Mouse (Mus musculus): ENCODE results near the gene Ptges.
A peak's percentile ranks its signal among the peaks of the same experiment; 100 is the strongest.
"Not testable (repeated sequence)": the region's sequence is repeated elsewhere in the genome, so short reads cannot be mapped to it uniquely, and the experiment has no call there.

Ptges gene

DNA sequence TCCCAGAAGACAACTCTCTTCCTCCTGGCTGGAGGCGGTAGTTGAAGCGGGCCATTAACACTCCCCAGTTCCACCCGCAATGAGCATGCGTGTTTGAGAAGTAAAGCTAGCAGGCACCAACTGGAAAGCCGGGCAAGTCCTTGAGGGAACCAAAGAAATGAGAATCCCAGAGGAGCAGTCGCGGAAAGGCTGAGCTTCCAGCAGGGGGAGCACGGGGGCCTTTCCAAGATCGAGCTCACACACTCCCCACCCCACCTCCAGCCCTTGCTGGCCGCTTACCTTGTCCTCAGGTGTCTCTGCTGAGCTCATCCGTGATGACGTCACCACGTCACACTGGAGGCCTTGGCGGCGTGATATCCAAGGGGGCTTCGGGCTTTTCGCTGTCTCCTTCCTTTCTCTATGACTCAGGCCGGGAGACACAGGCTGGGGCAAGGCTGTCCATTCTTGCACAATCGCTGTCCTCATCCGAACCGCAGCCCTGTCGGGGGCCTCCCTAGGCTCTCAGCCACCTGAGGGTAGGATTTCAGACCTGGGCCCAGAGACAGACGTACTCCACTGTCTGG is at the start of gene Ptges:
Ptges (minus strand) TSS at position 381 of the 563 bp plus-strand sequence.
- DNase-seq (ENCODE audit: extremely low read depth, insufficient read length, low spot score) = peak; percentile 90

DNA sequence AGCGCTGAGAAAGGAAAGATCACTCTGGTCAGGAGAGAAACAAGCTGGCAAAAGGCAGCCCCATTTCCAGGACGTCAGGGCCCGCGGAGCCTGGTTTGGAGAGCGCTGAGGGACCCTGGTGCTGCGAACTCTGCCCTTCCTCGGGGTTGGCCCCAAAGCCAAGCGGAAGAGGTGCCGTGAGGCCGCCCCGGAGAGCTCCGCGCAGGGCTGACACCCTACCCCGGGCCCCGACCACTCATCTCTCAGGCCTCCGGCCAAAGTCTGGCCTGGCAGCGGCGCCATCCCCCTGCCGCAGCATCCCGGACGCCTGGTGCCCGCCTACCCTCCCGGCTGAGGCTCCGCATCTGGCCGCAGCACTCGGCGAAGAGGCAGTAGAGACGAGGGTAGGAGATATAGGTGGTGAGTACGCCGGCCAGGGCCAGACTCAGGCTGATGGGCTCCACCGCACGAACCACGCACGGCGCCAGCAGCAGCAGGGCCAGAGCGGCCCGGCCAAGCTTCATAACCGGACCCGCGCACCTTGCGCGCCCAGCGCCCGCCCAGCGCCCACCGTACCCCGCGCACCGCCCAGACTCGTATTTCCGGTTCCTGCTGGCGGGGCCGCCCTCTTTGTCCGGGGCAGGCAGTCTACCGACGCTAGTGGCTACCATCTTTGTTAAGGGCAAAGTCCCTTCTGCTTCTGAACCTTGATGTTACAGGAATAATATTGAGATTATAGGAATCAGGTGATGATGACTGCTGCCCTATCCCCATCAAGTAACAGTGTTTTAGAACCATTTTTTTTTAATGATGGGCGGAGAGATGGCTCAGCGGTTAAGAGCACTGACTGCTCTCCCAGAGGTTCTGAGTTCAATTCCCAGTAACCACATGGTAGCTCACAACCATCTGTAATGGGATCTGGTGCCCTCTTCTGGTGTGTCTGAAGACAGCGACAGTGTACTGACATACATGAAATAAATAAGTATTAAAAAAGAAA is 38.0 kb upstream of the Ptges start, which contains the start of gene Tor1a:
Tor1a (minus strand) TSS at position 582 of the 976 bp plus-strand sequence.
- peak; percentile 87 for DNase-seq (ENCODE audit: extremely low read depth, insufficient read length, low spot score)

DNA sequence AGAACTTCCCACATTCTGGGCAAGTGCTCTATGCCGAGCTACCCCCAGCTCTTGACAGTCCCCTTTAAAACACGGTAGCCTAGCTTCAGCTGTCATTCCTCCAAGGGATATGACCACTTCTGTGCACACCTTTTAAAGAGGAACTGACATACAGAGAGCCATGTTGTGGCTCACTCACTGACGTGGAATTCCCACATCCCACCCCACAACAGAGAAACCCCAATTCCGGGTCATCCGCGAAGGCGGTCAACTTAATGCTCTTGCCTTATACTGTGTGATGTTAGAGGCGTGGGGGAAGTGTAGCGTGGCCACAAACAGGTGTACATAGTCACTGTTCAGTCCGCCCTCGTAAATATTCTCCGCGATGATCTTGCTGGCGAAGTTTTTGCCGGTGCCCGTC is 37.2 kb upstream of the Ptges start:
- DNase-seq (ENCODE audit: extremely low read depth, insufficient read length, low spot score) = no peak

DNA sequence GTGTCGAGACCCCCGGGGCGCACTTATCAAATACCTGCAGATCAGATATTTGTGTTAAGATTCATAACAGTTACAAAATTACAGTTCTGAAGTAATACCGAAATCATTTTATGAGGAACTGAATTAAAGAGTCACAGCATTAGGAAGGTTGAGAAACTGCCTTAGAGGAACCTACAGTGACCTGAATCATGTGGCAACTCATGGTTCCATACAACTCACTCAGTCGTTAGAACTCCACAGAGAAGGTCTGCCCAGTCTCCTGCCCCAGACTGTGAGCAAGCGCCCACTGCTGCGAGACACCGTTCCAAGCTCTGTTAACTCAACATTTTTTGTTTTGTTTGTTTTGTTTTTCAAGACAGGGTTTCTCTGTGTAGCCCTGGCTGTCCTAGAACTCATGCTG is 36.0 kb upstream of the Ptges start:
- no peak for DNase-seq (ENCODE audit: extremely low read depth, insufficient read length, low spot score)

DNA sequence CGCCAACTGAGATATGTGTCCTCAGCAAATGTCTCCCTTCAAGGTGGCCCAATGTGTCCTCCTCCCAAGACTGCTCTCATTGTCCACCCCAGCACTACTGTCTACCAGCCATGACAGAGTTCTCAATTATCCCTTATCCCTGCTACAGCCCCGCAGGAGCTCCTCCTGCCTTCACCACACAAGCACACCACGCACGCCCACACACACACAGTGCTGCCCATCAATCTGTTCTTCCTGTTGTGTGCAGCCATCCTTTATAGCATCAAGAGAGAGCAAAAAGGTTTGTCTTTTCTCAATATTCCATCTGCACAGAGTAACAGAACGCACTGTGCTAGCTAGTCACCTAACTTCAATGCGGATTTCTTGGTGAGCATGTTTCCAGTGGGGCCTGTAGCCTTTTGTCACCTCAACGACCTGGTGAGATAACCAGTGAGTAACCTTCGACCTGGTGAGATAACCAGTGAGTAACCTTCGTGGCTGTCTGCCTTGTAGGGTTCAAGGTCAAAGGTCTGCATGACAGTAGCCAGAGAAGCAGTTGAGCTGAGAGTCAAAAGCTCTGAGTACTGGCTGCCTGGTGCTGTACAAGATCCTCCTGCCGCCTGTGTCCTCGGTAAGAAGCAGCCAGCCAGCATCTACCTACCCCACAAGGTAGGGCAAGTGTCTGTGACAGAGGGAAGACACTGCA is 33.0 kb upstream of the Ptges start:
- DNase-seq (ENCODE audit: extremely low read depth, insufficient read length, low spot score) = no peak

DNA sequence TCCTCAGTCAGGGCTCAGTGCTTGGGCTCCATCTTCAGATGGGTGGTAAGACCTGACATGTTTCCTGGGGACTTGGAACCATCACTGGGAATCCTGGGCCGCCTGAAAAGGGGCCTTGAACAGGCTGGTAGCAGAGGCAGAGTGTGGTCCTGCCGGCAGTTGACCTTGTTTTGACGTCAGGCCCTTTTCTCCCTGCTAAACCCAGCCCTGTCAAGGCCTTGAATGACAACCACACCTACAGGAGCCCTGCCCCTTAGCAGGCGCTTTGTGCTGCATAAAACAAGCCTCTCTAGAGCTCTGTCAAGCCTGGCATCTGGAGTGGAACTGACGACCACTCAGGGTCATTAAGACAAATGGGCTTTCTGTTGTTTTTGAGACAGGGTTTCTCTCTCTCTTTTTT is 30.2 kb upstream of the Ptges start:
- no peak for DNase-seq (ENCODE audit: extremely low read depth, insufficient read length, low spot score)

DNA sequence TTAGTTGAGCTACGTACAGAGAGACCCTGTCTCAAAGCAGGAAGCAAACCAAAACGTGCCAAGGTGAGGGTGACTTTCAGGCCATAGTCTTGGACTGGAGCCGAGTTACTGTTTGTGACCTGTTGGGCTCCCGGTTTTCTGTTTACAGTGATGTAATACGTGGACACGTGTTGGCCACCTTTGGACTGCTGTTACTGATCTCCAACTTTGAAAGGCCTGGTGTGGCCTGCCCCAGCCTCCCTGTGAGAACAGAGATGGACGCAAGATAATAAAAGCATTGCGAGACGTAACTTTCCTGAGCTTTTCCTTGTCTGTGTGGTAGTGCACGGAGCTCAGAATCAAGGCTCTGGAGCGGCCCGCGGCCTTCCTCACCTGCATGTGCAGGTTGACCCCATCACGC is 29.1 kb upstream of the Ptges start:
- no peak for DNase-seq (ENCODE audit: extremely low read depth, insufficient read length, low spot score)

DNA sequence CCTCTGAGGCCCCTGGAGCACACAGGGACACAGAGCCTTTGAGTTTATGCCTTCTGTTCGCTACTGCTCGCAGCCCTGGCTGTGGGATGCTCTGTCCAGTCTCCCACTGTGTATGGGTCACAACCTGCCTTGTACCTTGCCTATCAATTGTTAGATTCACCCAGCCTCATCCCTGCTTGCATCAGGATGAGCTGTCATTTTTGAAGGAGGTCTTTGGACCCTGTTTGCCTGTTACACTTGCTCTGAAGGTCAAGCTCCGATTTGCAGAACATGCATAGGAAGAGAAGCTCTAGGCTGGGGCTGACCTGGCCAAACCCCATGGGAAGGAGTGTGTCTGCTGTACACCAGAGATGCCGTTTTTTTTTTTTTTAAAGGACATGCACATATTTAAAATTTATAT is 27.8 kb upstream of the Ptges start:
- no peak for DNase-seq (ENCODE audit: extremely low read depth, insufficient read length, low spot score)

DNA sequence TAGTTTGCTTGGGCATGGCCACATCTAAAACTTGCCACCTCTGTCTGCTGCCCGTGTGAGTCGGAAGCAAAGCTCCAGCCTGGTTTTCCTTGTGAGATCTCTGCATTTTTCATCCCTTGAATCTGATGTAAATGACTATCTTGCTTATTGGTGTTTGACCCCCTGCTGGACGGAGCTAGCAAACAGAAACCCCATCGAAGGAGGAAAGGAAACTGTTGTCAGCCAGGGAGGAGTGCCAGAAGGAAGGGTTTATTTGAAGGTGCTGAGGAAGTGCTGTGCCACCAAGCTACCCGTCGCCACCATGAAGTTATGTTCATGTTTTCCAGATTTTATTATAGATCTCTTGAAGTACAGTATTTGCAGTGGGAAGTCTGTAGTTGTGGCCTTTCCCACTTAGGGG is 25.1 kb upstream of the Ptges start:
- no peak for DNase-seq (ENCODE audit: extremely low read depth, insufficient read length, low spot score)

DNA sequence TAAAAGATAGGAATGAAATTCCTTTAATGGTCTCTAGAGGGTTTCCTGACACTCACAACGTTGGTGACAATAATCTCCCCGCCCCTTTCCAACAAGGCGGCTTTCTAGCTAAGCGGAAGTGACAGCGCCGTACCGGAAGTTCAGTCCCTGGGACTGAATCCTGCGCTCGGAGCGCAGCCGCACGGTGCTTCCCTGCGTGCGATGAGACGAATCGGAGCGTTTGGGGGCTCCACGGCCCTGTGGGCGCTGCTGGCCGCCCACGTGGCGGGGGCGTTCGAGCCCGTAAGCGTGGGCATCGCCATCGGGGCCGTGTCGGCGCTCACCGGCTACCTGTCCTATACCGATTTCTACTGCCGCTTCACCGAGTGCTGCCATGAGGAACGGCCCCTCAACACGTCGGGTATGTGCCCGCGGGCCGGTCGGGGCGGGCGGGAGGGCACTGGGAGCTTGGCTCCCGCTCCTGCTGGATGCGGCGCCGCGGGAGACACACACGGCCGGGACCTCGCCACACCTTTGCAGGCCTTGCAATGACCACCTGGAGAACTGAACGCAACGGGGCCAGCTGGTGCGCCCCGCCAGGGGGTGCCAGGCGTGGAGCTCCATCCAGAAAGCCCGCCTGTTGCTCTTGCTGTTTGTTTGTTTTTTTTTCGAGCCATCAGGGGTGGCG is 23.3 kb upstream of the Ptges start, which contains the start of gene Tor1b:
Tor1b (plus strand) TSS at position 136 of the 667 bp plus-strand sequence.
- peak; percentile 84 for DNase-seq (ENCODE audit: extremely low read depth, insufficient read length, low spot score)

DNA sequence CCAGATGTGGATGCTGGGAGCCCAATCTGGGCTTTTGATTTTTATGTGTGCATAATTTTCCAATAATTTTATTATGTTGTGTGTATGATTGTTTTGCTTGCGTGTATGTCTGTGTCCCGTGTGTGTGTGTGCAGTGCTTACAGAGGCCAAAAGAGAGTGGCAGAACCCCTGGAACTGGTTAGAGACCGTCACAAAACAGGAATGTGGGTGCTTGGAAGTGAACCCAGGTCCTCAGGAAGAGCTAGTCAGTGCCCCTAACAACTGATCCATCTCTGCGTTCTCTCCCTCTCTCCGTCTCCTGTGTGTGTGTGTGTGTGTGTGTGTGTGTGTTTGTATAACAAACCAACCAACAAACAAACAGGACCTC is 22.8 kb upstream of the Ptges start:
- no peak for DNase-seq (ENCODE audit: extremely low read depth, insufficient read length, low spot score)

DNA sequence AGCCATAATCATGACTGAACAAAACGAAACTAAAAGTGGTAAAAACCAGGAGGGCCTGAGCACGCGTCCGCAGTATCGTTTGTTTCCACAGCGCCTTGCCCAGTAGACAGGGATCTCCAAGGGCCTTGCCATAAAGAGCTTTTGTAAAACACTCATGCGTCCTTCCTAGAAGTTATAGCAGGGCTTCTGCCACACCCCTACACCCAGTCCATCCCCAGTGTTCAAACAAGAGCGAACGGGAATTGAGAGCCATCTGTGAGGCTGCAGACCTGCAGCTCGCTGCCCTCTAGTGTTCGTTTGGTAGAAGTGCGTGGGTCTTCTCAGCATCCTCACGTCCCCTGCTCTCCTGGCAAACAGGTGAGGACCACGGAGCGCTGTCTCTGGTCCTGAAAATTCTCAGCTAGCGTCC is 12.9 kb upstream of the Ptges start:
- peak; percentile 69 for DNase-seq (ENCODE audit: extremely low read depth, insufficient read length, low spot score)

DNA sequence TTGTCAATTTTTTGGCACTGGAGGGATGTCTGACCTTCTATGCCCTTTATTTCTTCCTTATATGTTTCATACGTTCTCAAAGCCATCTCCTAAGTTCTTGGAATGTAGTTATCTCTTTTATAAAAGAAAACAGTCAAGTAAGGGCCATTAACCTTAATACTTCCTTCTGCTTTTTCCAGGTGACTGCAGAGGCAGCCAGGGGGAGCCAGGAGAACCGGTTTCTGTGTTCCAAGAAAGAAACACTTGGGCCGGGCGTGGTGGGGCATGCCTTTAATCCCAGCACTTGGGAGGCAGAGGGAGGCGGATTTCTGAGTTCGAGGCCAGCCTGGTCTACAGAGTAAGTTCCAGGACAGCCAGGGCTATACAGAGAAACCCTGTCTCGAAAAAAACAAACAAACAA is 12.5 kb upstream of the Ptges start:
- DNase-seq (ENCODE audit: extremely low read depth, insufficient read length, low spot score) = not testable (repeated sequence)

DNA sequence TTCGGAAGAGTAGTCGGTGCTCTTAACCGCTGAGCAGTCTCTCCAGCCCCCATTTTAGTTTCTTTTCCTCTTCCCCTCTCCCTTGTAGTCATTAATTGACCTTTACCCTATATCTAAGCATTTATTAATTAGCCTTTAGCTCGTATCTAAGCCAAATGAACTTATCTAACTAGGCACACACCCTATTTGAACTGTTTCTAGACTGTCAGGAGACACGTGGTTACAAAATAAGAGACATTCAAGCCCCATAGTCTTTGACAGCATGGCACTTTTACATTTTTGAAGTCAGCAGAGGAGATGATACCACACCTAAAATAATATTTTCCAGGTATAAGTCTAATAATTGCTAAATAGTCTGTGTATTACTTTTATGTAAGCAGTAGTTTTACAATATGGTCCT is 11.9 kb upstream of the Ptges start:
- no peak for DNase-seq (ENCODE audit: extremely low read depth, insufficient read length, low spot score)

DNA sequence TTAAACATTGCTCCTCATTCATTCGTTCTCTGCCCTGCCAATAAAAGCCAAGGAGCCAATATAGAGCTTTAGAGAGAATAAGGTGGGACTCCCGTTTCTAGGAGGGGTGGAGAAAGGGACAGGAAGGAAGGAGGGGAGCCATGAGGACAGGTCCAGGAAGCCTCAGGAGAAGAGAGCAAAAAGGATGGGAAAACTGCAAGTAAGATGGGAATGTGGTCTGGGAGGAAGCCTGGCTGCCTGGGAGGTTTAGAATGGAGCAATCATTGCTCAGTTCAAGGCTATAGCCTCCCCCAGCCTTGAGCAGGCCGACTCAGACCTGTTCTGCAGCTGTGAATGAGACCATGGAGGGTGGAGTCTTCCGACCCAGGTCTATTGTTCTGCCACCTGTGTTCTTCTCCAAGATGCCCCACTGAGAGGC is 8.9 kb upstream of the Ptges start:
- DNase-seq (ENCODE audit: extremely low read depth, insufficient read length, low spot score) = no peak

DNA sequence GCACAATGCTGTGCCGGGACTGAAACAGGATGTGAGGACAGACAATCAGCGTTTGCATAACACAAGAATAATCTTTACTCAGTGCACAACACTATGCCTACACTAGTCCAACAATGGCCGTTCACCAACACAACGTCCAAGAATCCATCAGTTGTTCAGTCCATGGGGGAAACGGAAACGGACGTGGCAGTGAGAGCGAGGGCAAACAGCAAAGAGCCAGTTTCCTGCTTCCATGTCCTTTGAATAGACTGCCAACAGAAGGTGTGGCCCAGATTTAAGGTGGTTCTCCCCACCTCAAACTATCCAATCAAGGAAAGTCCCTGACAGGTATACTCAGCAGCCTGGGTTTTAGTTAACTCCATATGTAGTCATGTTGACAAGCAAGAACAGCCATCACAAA is 8.1 kb upstream of the Ptges start:
- DNase-seq (ENCODE audit: extremely low read depth, insufficient read length, low spot score) = no peak

DNA sequence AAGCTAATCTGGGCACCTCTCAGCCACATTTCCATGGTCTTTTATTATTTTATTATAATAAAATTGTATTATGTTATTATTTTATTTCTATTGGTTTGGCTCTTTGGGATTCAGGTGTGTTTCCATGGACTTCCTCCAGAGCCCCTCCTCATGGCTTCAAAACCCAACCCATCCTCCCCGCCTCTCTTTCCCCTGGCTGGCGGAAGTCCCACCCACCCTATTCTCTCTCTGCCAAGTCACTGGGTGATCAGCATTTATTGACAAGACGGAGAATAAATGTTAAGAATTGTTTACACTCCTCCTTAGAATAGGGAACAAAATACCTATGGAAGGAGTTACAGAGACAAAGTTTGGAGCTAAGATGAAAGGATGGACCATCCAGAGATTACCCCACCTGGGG is 7.1 kb upstream of the Ptges start:
- no peak for DNase-seq (ENCODE audit: extremely low read depth, insufficient read length, low spot score)

DNA sequence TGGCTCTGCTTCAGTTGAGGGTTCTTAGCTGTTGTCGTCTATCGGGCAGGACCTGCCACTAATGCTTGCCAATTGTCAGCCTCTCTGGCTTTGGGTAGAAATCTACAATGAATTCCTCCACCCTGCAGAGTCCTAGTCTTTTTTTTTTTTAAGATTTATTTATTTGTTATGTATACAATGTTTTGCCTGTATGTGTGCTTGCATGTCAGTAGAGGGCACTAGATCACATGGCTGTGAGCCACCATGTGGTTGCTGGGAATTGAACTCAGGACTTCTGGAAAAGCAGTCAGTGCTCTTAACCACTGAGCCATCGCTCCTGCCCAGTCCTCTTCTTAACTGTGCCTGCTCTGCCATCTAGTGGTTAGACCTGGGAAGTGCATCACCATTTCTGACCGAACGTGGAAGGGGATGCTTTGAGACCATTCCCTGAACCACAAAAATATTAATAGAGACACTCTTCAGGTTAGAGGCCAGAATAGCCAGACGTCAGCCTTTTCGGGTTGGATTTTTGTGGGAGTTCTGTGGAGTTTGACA is 4.3 kb upstream of the Ptges start:
- peak; percentile 61 for DNase-seq (ENCODE audit: extremely low read depth, insufficient read length, low spot score)

DNA sequence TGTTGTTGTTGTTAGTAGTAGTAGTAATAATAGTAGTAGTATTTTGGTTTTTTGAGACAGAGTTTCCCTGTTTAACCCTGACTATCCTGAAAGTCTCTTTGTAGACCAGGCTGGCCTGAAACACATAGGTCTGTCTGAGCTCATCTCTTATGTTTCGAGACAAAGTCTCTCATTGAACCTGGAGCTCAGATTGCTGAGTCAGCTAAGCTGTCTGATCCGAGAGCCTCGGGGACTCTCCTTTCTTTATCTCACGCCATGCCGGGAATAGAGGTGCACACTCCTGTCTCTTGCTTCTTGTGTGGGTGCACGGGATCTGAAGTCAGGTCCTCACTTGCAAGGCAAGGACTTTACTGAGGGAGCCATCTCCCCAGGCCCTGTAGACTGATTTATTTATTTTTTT is 3.4 kb upstream of the Ptges start:
- no peak for DNase-seq (ENCODE audit: extremely low read depth, insufficient read length, low spot score)

DNA sequence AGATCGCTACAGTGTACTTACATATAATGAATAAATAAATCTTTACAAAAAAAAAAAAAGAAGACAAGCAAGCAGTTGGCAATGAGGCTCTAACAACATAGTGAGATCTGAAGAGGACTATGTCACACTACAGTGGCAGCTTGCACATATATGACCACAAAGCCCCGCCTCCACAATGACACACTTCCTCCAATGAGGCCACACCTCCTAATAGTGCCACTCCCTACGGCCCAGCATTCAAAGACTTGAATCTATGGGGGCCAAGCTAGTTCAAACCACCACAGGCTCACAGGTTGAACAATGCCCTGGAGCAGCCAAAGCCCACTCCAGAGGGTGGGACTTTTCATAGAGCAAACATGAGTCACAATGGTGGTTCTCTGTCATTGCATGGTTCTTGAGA is 2.3 kb upstream of the Ptges start:
- DNase-seq (ENCODE audit: extremely low read depth, insufficient read length, low spot score) = no peak

DNA sequence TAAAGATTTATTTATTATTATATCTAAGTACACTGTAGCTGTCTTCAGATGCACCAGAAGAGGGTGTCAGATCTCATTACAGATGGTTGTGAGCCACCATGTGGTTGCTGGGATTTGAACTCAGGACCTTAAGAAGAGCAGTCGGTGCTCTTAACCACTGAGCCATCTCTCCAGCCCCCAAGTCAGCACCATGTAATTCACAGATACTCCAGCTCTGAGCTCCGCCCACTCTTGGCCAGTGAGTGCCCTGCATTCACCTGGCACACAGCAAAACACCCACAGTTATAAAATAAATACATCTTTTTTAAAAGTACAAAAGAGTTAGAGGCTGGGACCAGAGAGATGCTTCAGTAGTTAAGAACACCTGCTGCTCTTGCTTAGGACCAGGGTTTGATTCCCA is 1.2 kb upstream of the Ptges start:
- not testable (repeated sequence) for DNase-seq (ENCODE audit: extremely low read depth, insufficient read length, low spot score)

All from 3134 (cell line).